Mouse (Mus musculus): Measurements from ENCODE around the gene Cth. TPM values are rescaled to one million over a fixed set of nuclear protein-coding genes. Genes with fewer than 3 reads are reported as not detected.

The Cth gene
- total RNA-seq, 2 experiments from 2014 or later: 5.4 to 6.9 TPM

DNA sequence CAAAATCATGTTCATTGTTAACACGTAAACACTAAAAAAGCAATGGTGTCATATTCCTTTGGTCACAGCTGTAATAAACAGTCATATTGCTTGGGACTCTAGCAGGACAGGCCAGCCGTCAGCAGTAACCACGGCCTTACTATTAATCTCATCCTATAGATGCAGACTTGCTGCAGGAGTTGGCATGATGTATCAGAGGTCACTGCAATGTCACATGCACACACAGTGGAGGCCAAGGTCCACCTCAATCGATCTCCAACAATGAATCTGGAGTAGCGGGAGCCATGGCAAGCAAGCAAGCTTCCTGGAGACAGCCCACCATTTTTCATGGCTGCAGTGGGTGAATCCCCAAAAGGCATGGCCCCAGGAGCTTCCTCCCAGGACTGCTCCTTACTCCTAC is 23.2 kb downstream of the Cth start:
- H3K4me3 ChIP-seq: no peak overlapping the region
- H3K27ac ChIP-seq: no peak overlapping the region
- no peak for DNase-seq (ENCODE audit: extremely low spot score in 1 of 2, low spot score in 2 of 2)
- intact Hi-C loops (cut with DNase I): loop anchor here (2.0 kb wide), 1 partner anchor 17 kb away; no protein-coding TSS in a partner anchor
- no peak for TF ChIP-seq CTCF (IDR thresholded peaks at IDR 0.05)

DNA sequence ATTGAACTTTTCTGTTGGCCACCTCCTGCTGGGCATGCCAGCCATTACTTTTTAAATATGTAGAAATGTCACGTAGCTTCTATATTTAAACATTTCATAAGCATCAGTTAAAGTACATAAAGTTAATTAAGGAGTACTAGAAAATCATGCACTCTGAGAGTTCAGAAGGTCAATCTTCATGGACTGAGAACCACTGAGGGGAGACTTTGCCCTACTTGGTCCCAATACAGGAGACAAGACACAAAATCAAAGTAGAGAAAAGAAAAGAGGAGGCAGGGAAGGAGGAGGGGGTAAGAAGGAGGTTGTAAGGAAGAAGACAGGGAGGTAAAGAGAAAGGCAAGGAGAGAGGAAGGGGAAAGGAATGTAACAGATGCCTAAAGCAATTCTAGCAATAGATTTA is 24.9 kb downstream of the Cth start:
- TF ChIP-seq CTCF (IDR thresholded peaks at IDR 0.05): no peak
- intact Hi-C loops (cut with DNase I): loop anchor here (2.0 kb wide), 1 partner anchor 15 kb away; no protein-coding TSS in a partner anchor
- H3K4me3 ChIP-seq: no peak overlapping the region
- H3K27ac ChIP-seq: no peak overlapping the region
- no peak for DNase-seq (ENCODE audit: extremely low spot score in 1 of 2, low spot score in 2 of 2)

DNA sequence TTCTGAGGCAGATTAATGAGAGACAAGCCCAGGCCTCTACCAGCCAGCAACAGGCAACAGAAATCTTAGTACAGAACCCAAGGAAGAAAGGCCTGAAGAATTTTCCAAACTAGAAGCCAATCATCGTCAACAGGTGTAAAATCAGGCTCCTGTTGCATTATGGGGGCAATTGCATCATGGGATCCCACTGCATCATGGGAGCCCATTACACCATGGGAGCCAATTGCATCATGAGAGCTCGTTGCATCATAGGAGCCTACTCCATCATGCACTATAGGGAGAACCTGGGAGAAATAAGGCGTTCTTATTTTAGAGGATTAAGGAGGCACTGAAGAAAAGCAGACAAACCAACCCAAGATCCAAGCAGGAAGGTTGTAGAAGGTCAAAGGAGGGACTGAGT is 27.2 kb downstream of the Cth start:
- no peak for DNase-seq (ENCODE audit: extremely low spot score in 1 of 2, low spot score in 2 of 2)
- no peak overlapping the region for H3K27ac ChIP-seq
- H3K4me3 ChIP-seq: no peak overlapping the region
- no peak for TF ChIP-seq CTCF (IDR thresholded peaks at IDR 0.05)
- intact Hi-C loops (cut with DNase I): no loop called here

- no peak for DNase-seq (ENCODE audit: extremely low spot score in 1 of 2, low spot score in 2 of 2)
- Histone ChIP-seq H3K4me3 (no peak overlapping the region), H3K27ac (no peak overlapping the region)
- TF ChIP-seq CTCF (IDR thresholded peaks at IDR 0.05): no peak; the same call in none of the 2 replicates
- intact Hi-C loops (cut with DNase I): no loop called here
Observed at GRCm38 (mm10) chr3:157891819-157892218, 33.1 kb downstream of the Cth start.

- intact Hi-C loops (cut with DNase I): loop anchor here (2.0 kb wide), 1 partner anchor 17 kb away; no protein-coding TSS in a partner anchor
- no peak overlapping the region for H3K27ac ChIP-seq
- no peak for DNase-seq (ENCODE audit: extremely low spot score in 1 of 2, low spot score in 2 of 2)
Observed at GRCm38 (mm10) chr3:157884081-157884643, 40.7 kb downstream of the Cth start.

DNA sequence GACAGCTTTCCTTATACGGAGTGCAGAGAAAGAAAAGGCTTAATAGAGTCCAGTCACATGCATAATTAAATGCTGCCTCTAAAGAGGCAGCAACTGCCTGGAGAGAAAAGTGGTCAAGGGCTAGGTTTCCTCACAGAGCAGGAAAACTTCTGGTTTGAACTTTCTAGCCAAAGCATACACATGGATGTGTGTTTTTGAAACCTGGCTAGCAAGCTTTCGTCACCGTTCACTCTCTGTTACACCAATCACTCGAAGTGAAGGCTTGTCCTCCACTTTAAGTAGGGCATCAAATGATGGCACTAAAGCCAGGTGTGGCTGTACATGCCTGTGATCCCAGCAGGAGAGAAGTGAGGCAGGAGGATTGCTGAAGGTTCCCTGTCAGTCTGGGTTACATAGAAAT is 41.8 kb downstream of the Cth start:
- TF ChIP-seq CTCF (IDR thresholded peaks at IDR 0.05): no peak
- no peak overlapping the region for H3K27ac ChIP-seq
- intact Hi-C loops (cut with DNase I): no loop called here
- no peak for DNase-seq (ENCODE audit: extremely low spot score in 1 of 2, low spot score in 2 of 2)
- no peak overlapping the region for H3K4me3 ChIP-seq

More at GRCm38 (mm10) chr3:157884081-157884643, 40.7 kb downstream of the Cth start:
- no peak overlapping the region for H3K4me3 ChIP-seq
- no peak for TF ChIP-seq CTCF (IDR thresholded peaks at IDR 0.05)

GRCm38 (mm10) chr3:157881992-157882391 is 42.9 kb downstream of the Cth start:
- no peak for TF ChIP-seq CTCF (IDR thresholded peaks at IDR 0.05)
- no peak for DNase-seq (ENCODE audit: extremely low spot score in 1 of 2, low spot score in 2 of 2)
- H3K4me3 ChIP-seq: no peak overlapping the region
- no peak overlapping the region for H3K27ac ChIP-seq
- intact Hi-C loops (cut with DNase I): no loop called here

GRCm38 (mm10) chr3:157880983-157881382 is 43.9 kb downstream of the Cth start:
- intact Hi-C loops (cut with DNase I): no loop called here

GRCm38 (mm10) chr3:157877847-157878246 is 47.0 kb downstream of the Cth start:
- DNase-seq (ENCODE audit: extremely low spot score in 1 of 2, low spot score in 2 of 2): no peak
- intact Hi-C loops (cut with DNase I): loop anchor here (2.0 to 5.0 kb wide), 5 partner anchors 49 to 313 kb away; partner anchors contain the start of genes Ankrd13c and Cth
- H3K4me3 ChIP-seq: no peak overlapping the region
- no peak overlapping the region for H3K27ac ChIP-seq
- TF ChIP-seq CTCF (IDR thresholded peaks at IDR 0.05): no peak

More at GRCm38 (mm10) chr3:157880983-157881382, 43.9 kb downstream of the Cth start:
- TF ChIP-seq CTCF (IDR thresholded peaks at IDR 0.05): no peak
- Histone ChIP-seq H3K27ac (no peak overlapping the region), H3K4me3 (no peak overlapping the region)
- DNase-seq (ENCODE audit: extremely low spot score in 1 of 2, low spot score in 2 of 2): no peak

DNA sequence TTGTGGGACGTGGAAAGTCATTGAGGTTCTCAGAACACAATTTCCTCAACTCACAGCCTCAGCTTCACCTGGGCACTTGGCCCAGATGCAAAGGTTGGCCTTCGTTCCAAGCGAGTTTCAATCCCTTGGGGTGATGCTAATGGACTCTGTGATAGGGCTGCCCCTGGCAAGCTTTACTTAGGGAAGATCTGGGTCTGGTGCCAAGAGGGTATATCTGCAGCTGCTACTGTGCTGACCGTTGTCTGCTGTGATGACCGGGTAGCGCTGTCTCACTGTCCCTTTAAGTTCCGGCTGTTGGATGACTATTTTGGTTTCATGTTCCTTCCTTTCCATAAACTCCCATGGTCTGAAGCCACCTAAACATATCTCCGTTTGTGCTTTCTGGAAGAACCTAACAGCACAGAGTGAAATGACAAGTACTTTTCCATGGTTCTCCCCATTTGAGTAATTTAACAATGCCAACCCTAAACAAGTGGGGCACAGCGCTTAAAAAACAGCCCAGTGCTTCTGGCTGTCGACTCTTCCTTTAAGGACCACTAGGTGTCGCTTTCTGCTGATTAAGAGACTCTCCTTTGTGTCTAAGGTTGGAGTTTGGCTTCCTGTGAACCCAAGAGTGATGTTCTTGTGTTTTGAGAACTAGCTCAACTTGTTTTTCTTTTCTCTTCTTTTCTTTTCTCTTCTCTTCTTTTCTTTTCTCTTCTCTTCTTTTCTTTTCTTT is 48.3 kb downstream of the Cth start:
- H3K4me3 ChIP-seq: no peak overlapping the region
- DNase-seq (ENCODE audit: extremely low spot score in 1 of 2, low spot score in 2 of 2): peak; percentile 42 to 52
- intact Hi-C loops (cut with DNase I): loop anchor here (2.0 to 5.0 kb wide), 4 partner anchors 51 to 200 kb away; partner anchors contain the start of genes Ankrd13c and Cth
- TF ChIP-seq CTCF (IDR thresholded peaks at IDR 0.05): peak; percentile 85
- no peak overlapping the region for H3K27ac ChIP-seq

DNA sequence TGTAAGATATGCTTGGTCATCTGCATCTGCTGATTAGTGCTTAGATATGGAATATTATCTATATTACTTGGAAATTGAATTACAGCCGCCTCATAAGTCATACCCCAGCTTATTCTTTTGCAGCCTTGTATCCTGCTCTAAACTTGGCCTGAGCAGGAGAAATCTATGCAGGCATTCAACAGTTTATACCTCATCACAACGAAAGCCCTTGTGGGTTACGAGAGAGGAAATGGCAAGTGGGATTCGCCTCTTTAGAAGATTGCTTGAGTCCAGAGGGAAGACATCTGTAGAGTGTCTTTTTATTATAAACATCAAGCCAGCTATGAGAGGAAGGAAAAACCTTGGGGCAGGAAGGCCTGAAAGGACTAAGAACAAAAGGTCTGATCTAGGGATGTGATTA is 52.0 kb downstream of the Cth start:
- no peak for DNase-seq (ENCODE audit: extremely low spot score in 1 of 2, low spot score in 2 of 2)
- no peak overlapping the region for H3K27ac ChIP-seq
- no peak for TF ChIP-seq CTCF (IDR thresholded peaks at IDR 0.05)
- intact Hi-C loops (cut with DNase I): no loop called here
- no peak overlapping the region for H3K4me3 ChIP-seq

DNA sequence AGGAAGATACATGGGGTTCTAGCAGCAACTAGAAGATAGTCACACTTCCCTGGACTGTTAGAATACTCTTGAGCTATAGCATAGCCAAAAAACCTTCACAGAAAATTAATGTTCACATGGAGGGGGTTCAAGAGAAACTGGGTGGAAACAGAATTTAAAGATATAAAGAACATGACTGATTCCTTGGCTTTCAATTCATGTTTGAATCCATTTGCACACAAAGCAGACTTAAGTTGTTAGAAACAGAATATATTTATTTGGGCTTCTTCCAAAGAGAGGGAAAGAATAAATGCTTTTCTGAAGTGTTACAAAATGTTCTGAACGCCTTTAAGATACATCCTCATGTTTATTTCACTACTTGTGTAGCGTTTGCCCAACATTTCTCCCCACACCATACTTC is 57.0 kb downstream of the Cth start:
- H3K4me3 ChIP-seq: no peak overlapping the region
- no peak for DNase-seq (ENCODE audit: extremely low spot score in 1 of 2, low spot score in 2 of 2)
- no peak for TF ChIP-seq CTCF (IDR thresholded peaks at IDR 0.05)
- intact Hi-C loops (cut with DNase I): no loop called here
- H3K27ac ChIP-seq: no peak overlapping the region

Measured in left cerebral cortex, adult 2 months (tissue).